Mouse (Mus musculus): ENCODE measurements around the gene C1d.

DNA sequence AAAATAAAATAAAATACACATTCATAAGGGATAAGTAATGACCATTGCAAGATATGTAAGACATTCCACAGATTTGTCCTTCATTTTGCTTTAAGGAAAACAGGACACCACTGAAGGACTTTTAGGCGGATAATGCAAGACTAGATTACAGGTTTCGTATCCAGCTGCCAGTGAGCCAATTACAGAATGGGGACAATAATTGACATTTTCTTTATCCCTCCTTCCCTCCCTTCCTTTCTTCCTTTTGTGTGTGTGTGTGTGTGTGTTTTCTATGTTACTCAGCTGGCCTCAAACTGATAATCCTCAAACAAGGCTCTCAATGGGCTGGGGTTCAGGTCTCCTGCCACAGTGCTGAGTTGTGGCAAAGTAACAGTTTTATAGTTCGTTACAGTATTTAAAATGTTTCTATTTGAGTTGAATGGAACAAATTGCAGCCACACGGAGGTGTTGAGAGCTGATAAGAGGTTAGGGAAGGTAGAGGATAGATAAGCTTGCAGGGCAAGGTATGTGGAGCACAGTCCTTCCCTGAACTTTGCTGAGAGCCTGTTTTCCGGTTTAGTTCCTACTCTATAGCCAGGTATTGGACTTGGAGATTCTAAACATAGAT is 44.4 kb upstream of the C1d start:
- no peak for TF ChIP-seq CTCF (IDR thresholded peaks at IDR 0.05; ENCODE audit: control insufficient read depth, insufficient read depth, insufficient replicate concordance, low read depth, low read length)
- no peak for TF ChIP-seq POLR2A (IDR thresholded peaks at IDR 0.05; ENCODE audit: control insufficient read depth, low read depth, low read length)
